Mouse (Mus musculus): ENCODE measurements around the gene Gng7.

Gng7 gene

DNA sequence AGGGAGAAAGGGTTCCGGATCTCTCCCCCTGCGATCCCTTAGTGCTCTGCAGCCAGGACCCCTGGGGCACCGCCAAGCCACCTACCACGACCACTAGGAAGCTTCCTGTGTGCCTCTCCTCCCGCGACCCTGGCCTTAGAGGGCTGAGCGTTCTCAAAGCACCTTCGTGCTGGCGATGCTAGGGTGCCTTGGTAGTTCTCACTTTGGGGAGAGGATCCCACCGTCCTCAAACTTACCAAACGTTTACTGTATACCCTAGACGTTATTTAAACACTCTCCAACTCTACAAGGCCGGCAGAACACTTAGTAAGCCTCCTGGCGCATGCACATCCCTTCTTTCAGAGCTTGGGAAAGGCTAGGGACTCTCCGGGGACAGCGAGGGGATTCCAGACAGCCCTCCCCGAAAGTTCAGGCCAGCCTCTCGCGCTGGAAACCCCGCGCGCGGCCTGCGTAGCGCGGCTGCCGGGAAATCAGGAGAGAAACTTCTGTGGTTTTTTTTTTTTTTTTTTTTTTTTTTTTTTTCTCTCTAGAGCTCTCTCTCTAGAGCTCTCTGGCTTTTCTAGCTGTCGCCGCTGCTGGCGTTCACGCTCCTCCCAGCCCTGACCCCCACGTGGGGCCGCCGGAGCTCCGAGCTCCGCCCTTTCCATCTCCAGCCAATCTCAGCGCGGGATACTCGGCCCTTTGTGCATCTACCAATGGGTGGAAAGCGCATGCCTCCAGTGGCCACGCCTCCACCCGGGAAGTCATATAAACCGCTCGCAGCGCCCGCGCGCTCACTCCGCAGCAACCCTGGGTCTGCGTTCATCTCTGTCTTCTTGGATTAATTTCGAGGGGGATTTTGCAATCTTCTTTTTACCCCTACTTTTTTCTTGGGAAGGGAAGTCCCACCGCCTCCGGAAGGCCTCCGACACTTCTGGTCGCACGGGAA, 85.2 kb downstream of the Gng7 start, which contains the start of gene Gadd45b:
Gene Gadd45b, plus strand, starts transcription at position 775 of the 928 bp plus-strand sequence.
- DNase-seq (ENCODE audit: low spot score in 2 of 2): peak; percentile 98

DNA sequence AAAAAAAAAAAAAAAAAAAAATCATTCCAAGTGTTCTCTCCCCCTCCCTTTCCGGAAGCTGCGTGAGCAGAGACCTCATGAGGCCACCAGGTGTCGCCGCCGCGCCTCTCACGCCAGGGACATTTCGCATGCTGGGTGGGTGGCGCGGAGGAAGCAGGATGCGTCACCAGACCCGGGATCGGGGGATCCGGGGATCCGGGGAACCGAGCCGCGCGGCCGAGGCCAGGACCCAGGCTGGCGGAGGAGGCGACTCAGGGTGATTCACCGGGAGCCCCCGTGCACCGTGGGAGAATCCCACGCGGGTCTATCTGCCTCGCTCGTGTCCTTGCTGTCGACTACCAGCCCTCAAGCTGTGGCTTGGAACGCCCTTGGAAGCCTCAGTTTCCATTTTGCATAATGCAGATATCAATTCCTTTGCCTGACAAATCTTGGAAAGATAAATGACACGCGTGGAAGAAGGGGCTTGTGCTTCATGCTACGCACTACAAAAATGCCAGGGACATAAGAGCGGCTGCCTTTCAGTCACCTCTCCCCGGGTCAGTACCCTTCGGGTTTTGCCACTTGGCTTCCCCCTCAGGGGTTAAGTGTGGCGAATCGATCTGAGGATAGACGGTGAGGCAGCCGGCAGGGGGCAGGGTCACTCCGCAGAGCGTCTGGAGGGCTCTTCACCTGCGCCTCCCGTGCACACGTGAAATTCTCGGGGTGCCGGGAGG, 86.0 kb downstream of the Gng7 start:
- DNase-seq (ENCODE audit: low spot score in 2 of 2): peak; percentile 90 to 92

DNA sequence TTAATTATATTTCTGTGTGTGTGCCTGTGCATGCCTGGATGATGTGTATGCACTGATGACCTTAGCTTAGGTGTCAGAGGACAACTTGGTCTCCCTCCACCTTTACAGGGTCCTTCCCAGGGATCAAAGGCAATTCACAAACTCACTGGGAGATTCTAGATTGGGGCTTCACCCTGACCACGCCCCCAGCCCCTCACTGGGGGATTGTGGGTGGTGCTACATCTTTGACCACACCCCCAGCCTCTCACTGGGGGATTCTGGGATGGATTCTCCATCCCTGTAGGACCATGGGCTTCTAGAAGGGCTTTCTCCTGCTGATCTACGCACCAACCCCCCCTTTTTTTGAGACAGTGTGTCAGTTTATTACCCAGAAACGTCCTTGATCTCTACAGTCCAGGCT, 89.3 kb downstream of the Gng7 start:
- no peak for DNase-seq (ENCODE audit: low spot score in 2 of 2)

DNA sequence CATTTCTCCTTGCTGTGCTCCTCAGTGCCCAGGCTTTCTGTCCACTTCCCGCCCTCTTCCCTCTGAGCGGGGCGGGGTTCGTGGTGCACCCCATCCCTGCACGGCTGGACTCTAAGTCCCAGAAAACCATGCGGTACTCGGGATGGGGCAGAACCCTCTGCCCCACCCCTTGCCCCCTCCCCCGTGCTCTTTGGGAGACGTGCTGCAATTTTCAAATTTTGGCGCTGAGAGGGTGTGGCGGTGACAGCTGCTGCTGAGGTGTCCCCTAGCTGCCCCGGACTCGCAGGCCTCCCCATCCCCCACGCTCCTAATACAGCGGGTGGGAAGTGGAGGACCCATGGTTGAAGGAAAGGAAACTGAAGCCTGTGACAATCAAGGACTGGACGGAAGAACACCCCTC, 92.8 kb downstream of the Gng7 start:
- DNase-seq (ENCODE audit: low spot score in 2 of 2): no peak

DNA sequence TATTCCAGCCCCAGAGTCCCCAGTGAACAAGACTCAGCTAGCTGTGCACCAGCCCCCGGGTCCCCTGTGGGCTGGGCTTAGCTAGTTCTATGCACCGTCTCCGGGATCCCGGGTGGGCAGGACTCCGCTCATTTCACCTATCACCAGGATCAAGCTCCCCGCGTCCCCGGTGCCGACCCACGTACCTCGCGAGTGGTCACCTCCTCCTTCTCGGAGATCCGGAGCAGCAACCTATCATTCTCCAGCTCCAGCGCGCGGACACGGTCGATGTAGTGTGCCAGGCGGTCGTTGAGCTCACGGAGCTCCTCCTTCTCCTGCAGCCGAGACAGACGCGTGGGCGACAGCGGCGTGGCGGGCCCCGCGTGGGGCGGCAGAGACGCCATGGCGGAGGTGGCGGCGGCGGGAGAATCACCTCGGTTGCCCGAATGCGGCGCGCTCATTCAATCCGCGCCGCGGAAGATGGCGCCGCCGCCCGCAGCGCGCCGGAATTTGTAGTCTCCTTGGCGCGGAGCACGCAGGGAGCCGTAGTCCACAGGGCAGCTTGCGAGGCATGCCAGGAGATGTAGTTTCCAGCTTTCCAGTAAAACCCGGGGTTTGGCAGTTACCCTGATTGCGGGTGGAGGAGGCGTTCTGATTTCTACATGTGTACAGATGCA, 96.8 kb downstream of the Gng7 start, which contains the start of gene Lmnb2:
Gene Lmnb2, minus strand, starts transcription at position 467 of the 656 bp plus-strand sequence.
- DNase-seq (ENCODE audit: low spot score in 2 of 2): peak in 1 of 2 experiments; percentile 61

DNA sequence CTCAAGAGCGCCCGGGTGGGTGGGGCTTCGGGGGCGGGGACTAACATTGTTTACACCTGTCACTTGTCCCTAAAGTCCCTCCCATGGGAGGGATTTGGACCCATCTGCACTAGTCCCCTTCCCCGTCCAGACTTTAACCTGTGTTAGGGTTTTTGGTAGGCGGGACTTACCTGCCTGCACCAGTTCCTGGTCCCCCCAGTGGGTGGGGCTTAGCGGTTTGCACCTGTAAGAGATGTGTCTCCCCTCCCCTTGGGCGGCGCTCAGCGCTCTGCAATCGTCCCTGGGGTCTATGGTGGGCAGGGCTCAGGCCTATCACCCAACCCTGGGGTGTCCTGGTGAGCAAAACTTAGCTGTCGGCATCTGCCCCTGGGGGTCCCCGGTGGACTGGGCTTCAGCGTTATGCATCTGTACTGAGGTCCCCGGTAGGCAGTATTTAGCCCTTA, 97.4 kb downstream of the Gng7 start:
- no peak for DNase-seq (ENCODE audit: low spot score in 2 of 2)

DNA sequence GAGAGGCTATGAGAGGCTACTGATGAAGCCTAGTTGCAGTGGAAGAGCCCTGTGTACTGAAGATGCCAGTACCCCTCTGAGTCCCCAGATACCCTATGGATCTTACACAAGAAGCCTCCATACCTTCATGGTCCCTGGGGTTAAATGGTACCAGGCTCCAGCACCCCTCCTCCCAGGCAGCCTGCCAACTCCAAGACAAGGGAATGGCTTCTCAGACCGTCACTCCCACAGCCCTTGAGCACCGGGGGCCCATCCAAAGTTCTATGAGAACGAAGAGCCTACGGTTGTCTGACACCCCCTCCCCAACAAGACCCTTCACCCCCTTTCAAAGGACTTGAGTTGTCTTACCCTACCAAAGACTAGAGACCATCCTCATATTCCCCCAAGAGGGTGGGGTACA, 99.0 kb downstream of the Gng7 start:
- DNase-seq (ENCODE audit: low spot score in 2 of 2): no peak

DNA sequence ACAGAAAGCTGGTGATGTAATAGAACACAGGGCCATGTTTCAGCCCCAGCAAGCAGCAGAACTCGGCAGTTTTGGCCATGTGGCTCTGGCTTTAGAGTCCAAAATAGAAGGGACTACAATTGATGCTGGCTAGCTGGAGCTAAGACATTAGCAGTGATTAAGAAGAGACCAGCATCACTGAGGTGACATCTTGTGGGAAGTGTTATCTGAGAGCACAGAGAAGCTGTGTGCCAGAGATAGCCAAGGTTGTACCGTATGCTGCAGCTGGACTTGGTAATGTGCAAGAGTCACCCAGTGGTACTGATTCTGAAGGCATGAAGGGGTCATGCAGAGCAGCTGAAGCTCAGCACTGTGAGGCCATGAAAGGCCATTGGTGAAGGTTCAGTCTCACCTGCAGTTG, 99.5 kb downstream of the Gng7 start:
- no peak for DNase-seq (ENCODE audit: low spot score in 2 of 2)

DNA sequence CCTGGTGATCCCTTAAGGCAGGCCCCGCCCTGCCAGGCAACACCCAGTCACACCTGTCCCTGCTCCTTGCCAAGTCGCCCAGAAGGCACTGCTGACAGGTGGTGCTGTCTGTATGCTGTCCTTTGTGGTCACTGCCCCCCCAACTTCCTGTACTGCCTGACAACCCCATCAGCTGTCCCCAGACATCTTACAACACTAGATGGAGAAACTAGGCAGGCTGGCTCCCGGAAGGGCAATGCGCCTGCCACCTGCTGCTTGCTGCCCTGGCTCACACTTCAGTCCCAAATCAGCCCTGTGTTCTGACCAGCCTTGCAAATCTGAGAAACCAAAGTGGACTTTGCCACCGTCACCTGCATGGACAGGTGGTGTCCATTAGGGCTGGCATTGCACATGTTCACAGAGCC, 100.5 kb downstream of the Gng7 start:
- no peak for DNase-seq (ENCODE audit: low spot score in 2 of 2)

DNA sequence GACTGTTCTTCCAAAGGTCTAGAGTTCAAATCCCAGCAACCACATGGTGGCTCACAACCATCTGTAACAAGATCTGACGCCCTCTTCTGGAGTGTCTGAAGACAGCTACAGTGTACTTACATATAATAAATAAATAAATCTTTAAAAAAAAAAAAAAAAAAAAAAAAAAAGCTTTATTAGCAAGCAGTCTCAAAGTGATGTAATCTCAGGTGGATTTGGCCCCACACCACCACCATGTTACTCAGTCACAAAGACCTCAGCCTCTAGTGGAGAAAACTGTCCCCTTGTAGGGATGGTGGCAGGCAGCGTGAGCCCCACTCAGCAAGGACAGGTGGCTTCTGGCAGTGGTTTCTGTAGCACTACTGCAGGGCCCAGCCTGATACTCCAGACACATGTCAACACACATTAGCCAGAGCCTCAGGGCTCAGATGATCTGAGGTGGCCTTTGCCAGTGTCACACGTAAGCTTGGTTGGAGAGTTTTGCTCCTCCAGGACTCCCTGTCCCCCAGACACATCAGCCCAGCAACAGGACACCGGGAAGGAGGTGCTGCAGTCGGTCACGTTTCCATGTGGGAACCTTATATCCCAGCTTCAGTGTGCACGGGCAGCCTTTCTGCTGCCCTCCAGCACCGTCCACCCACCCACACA, 101.3 kb downstream of the Gng7 start:
- no peak for DNase-seq (ENCODE audit: low spot score in 2 of 2)

DNA sequence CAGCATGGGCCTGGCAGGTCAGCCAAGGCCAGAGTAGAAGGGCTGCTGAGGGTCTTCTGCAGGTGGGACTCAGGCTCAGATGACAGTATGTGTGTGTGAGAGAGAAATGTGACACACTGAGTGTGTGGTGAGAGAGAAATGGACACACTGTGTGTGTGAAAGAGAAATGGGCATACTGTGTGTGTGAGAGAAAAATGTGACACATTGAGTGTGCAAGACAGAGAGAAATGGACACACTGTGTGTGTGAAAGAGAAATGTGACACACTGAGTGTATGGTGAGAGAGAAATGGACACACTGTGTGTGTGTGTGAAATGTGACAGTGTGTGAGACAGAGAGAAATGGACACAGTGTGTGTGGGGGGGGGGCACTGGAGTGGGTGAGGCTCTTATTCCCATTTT, 102.9 kb downstream of the Gng7 start:
- no peak for DNase-seq (ENCODE audit: low spot score in 2 of 2)

DNA sequence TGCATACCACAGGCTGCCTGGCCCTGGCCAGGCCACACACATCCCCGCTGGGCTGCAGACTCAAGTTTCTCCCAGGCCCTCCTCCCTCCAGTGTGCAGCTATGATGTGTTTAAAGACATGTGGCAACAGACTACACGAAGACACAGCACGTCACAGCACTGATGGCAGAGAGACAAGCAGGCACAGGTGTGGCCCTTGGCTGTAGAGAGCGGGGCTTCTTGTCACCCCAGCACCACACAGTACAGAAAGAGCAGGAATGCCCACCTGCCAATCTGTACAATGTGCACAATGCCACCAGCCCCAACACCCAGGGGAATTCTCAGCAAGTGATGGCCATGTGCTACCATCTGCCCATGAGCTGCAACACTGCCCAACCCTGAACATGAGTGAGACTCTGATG, 103.4 kb downstream of the Gng7 start:
- DNase-seq (ENCODE audit: low spot score in 2 of 2): no peak

DNA sequence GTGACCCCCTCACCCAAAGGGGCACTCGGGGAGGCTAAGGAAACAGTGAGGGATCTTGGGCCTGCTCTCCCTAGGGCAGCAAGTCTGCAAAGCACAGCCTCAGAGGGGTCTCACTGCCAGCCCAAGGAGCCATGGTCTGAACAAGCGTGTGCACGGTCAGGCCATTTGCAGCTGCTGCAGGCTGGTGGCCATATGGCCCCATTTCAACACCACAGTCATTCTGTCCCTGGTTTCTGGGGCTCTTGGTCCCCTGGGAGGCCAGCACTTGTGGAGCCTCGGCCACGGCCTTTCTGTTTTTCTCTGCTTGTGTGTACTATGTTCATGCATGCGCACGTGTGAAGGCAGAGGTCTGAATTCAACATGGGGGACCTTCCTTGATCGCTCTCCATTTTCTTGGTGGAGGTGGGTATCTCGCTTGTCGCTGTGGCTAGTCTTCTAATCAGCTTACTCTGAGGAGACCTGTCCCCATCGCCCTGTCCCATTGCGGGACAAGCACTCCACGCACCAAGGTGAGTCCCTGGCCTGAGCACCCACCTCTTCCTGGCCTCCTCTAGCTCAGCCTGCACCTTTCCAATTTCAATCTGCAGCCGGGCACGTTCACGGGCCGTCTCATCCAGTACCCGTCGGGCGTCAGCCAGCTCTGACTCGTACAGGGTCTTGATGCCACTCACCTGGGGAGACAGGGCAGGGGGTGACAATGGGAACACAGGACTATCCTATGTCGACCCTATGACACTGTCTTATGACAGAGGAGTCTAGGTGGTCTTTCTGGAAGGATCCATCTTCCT, 105.2 kb downstream of the Gng7 start:
- DNase-seq (ENCODE audit: low spot score in 2 of 2): no peak

DNA sequence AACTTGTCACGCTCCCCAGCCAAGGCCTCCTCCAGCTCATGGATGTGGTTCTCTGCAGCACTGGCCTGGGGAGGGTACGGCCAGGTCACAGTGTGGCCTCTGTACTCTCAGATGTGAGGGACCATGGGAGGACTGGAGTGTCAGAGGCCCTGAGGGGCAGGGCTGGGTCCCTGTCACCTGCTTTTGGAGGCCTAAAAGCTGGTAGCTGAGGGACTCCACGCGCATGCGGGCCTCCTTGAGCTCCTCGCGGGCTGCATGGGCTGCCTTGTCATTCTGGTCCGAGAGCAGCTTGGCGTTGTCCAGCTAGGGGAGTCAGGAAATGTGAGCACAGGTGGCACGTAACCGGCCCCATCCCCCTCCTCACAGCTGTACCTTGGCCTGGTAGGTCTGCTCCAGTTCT, 110.0 kb downstream of the Gng7 start:
- DNase-seq (ENCODE audit: low spot score in 2 of 2): no peak

DNA sequence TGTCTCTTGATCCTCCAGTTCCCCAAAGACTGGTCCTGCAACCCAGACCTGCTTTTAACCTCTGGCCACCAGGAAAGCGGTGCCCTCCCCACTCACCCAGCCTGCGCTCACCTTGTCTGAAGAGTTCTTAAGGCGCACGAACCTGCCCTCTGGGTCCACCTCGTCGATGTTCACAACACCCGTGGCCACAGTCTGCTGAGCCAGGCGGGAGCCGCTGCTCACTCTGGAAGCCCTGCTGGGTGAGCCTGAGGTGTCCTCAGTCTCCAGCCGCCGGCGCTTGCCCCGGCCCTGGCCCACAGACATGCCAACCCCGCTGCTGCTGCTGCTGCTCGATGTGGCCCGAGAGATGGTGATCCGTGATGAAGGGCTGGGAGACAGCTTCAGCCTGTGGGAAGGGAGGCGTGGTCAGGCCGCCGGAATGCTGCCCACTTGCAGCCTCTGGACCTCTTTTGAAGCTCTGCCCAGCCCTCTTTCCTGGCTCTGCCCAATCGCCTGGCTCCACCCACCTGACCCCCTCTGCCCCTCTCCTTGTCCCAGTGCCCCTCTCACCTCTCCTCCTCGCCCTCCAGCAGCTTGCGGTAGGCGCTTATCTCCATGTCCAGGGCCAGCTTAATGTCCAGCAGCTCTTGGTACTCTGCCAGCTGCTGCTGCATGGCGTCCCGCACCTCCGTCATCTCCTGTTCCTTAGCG, 110.6 kb downstream of the Gng7 start:
- no peak for DNase-seq (ENCODE audit: low spot score in 2 of 2)

DNA sequence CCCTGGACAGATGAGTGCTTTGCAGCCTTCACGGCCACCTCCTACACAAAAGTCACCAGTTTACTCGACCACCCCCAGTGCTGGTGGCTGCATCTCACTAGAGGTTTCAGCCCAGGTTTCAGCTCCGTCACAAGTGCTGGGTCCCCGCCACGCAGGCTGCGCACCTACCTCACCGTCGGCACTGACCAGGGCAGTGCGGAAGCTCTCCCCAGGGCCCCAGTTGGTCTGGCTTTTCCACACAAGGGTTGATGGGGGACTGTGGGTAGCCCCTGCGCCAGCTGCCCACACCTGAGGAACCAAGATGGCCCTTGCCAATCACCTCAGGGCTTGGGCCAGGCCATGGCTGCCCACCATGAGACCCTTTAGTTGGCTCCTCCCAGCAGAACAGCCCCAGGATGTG, 111.5 kb downstream of the Gng7 start:
- no peak for DNase-seq (ENCODE audit: low spot score in 2 of 2)

DNA sequence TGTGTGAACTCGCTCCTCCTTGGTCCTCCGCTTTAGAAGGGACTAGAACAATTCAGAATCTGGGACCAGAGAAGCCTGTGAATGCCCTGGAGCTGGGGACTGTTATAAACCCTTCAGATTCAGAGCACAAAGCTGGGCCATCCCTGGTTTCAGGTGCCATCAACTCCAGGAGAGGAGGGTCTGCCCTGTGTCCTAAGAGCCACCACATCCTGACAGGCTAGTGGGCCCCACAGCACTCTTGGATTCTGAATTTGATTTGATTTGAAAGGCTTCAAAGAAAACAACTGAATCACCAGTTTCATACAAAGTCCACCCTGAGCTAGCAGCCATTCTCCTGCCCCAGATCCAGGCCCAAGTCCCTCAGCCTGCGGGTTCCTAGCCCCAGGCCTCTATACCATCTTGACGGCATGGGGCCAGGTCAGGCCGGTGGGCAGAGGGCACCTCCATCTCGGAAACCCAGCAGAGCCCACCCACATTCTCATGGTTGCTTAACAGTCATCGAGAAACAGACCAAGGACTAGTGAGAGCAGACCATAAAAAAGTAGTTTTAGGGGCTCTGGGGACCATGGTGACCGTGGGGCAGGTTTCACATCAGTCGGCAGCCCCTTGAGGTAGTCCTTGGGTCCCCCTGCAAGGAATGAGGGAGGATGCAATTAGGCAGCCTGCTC, 112.3 kb downstream of the Gng7 start:
- DNase-seq (ENCODE audit: low spot score in 2 of 2): no peak

DNA sequence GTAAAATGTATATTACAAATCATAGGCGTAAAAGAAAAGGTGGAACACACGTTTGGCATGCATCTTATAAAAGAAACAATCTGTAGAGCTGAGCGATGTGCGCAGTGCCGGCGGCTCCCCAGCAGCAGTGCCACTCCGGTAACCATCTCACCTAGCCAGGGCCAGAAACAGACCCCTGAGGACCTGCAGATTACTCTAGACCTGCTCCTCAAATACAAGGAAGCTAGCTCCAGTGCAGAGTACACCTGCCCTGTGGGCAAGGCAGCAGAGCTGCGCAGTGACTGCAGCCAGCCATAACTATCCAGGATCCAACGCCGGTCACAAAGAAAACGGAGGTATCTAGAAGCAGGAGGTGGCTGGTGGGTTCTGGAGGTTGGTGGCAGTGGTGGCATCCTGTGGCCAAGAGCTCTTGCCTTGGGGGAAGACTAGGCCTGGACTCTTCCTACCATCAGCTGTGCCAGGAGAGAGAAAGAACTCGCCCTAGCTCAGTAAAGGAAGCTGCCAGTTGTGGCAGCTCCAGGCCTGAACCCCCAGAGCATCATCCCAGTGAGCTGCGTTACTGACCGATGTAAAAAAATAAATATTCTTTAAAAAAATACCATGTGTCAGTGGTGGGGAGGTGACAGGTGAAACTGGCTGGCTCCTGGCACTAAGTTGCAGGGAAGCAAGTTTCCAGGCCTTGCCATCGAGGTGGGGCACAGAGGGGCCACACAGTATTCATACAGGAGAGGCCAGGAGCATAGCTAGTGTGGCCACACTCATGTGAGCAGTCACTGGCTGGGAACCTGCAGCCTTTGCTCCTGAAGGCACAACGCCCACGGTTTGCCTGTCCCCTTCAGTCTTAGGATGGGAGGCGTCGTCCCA, 113.1 kb downstream of the Gng7 start:
- peak in 1 of 2 experiments; percentile 45 for DNase-seq (ENCODE audit: low spot score in 2 of 2)

All from heart, adult 9 months (tissue).